Mouse (Mus musculus) heart, adult 18-20 months (tissue): ENCODE measurements at regions not wholly inside any gene's neighbourhood (a gene's known extent, or its start where the extent isn't known, plus 50 kb on each side); places are given as distances from the start of the nearest gene placed in this dataset.

Experiments
- DNase-seq, 2 experiments: peaks; one replicate each; pipeline ENCODE4 v3.0.0; 2021 to 2022; ENCODE audit warnings: mixed read lengths in 1 of 2

DNA sequence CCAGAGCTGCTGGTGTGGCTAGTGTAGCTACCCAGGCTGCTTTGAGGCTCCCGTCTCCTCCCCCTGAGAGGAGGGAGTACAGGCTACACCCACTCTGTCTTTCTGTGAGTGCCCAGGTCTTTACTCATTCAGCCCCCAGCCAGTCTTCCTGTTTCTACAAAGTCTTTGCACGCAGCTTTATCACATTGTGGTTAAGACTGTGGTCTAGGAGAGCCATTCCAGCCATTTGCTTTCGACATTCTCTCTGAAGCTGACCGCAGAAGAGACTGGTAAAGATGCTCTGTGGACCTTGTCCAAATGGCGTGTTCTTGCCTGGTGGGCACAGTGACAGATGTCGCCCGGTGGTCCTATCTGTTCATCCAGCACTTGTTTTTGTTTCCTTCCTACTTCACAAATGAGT, 62.0 kb downstream of the Tpra1 start:
- no peak for DNase-seq

GRCm38 (mm10) chr6:88964911-88965310, 62.9 kb downstream of the Tpra1 start:
- no peak for DNase-seq

GRCm38 (mm10) chr6:88965361-88966226, 63.5 kb downstream of the Tpra1 start:
- DNase-seq: no peak

GRCm38 (mm10) chr6:88966501-88966900, 64.5 kb downstream of the Tpra1 start:
- no peak for DNase-seq

GRCm38 (mm10) chr6:88968842-88969241, 66.8 kb downstream of the Tpra1 start:
- DNase-seq: no peak

- peak in 1 of 2 experiments; percentile 13 for DNase-seq
These were observed 69.7 kb downstream of the Tpra1 start for GRCm38 (mm10) chr6:88971729-88972128.

- no peak for DNase-seq
These were observed 72.4 kb downstream of the Tpra1 start for GRCm38 (mm10) chr6:88974457-88974856.

GRCm38 (mm10) chr6:88976581-88976980, 74.5 kb downstream of the Tpra1 start:
- DNase-seq: no peak

DNA sequence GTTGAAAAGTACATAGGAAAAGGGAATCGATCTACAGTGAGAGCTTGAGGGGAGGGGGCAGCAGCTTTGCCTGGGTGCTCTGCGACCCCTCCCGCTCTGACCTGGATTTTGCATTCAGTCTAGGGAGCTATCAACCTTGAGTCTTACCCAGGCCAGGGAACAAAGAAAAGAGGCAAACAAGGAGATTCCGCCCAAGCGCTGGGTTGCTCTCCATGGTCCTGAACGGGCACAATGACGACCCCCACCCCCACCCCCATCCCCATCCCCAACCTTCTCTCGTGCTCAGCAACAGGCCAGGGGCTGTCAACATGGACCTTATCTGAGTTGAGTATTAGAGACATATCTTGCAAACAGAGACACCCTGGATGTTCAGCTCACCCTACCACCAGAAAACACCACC, 74.9 kb downstream of the Tpra1 start:
- no peak for DNase-seq

GRCm38 (mm10) chr6:88978970-88979369, 76.9 kb downstream of the Tpra1 start:
- DNase-seq: no peak

GRCm38 (mm10) chr6:88980112-88980511, 78.1 kb downstream of the Tpra1 start:
- DNase-seq: peak; percentile 48 to 53

GRCm38 (mm10) chr6:88981544-88981943, 79.5 kb downstream of the Tpra1 start:
- DNase-seq: no peak

DNA sequence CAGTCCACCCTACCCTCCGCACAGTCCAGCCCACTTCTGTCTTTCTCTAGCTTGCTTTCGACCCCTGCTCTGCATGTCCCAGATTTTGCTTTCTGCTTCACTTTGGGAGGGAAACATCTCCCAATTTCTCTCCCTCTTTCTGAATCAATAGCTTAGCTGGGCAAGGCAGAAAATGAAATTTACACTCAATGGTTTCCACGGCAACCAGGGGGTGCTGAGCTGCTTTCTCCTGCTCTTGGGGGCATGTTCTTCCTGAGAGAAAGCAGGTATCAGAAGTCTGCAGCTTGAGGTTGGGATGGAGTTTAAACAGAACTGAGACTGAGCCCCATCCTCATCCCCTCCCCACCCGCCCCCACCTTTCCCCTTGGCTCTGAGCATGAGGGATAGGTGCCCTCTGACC, 82.1 kb downstream of the Tpra1 start:
- DNase-seq: no peak

DNA sequence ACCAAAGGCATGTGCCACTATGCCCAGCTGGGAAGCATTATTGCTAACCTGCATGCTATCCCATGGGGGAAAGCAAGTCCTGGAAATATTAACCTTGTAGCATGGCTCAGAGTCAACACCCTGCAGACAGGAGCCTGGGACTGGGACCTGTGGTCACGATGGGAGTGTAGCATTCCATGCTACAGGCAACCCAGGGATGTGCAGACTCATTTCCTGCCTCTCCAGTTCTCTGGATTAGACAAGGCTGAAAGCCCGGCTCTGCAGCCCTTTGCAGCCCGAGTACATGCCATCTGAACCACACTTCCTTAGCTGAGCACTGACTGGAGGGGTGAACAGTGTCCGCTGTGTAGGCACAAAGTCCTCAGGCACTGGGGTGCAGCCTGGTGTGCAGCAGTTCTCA, 82.8 kb downstream of the Tpra1 start:
- DNase-seq: no peak

- DNase-seq: no peak
These were observed 86.5 kb downstream of the Tpra1 start for GRCm38 (mm10) chr6:88988551-88988950.

- no peak for DNase-seq
These were observed 87.7 kb downstream of the Tpra1 start for GRCm38 (mm10) chr6:88989617-88990299.

- DNase-seq: peak; percentile 34 to 57
These were observed 88.2 kb downstream of the Tpra1 start for GRCm38 (mm10) chr6:88990300-88990685.

DNA sequence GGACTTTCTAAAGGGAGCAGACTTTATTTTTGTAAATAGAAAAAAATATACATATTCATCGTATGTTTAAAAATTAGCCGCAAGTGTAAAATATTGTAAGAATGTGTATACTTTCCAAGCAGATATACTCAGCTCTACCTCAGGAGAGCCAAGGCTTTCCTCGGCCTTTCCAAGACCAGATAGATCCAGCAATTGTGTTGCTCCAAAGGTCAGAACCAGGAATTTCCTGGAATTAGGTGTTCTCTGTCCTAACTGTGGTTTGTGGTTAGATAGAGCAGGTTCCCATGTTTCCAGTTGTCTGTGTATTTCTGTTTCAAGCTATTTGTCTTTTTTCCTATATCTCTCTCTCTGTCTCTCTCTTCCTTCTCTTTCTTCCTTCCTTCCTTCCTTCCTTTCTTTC, 93.0 kb downstream of the Tpra1 start:
- DNase-seq: no peak

DNA sequence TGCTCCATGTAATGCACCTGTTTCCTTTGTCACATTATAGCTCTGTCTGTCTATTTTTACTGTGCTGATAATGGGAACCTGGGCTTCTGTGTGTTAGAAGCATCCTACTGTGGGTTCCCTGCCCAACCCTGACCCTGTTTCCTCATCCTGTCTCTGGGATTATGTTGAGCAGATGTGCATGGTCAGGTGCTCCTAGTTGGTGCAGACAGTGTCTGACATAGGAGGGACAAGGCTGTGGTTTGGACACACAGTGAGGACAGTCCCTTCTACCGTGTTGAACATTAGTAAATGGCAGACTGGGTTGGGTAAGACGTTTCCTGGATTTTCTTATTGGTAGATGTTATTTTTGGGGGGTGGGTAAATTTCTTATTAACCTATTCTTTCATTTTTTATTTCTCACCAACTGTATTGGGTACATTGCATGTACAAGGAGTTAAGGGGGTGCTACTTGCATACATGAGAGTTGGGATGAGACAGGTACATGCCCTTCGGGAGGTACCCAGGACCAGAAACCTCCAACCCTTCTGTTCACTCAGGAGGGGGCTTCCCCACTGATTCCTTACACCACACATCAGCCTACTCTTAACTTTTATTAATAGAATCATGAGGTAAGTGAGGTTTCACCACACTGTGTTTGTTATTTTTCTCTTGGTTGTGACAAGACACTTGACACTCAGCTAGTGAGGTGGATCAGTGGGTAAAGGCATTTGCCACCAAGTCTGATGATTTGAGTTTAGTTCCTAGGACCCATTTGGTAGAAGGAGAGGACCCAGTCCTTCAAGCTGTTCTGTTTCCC, 97.1 kb downstream of the Tpra1 start:
- no peak for DNase-seq

GRCm38 (mm10) chr6:89000359-89000758, 98.3 kb downstream of the Tpra1 start:
- DNase-seq: peak; percentile 40 to 42

- DNase-seq: no peak
These were observed 101.3 kb downstream of the Tpra1 start for GRCm38 (mm10) chr6:89003197-89003923.

DNA sequence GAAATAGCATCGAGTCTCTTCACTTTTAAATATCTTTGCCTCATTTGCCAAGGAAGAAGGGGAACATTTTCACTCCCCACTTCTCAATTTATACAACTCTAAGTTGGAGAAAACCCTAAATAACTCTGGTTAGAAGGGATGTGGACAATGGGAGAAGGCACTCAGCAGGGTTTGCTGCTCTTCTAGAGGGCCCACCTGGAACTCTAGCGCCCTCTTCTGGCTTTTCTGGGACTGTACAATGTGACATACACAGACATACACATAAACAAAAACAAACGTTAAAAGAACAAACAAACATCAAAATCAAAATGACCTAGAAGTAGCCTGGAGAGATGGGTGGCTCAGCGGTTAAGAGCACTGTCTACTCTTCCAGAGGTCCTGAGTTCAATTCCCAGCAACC, 103.0 kb downstream of the Tpra1 start:
- no peak for DNase-seq
